Mouse (Mus musculus) fibroblast of lung, adult 2 months (primary cell): ENCODE measurements around the gene Gm20388.

Experiments
- DNase-seq: peaks from one replicate; pipeline ENCODE4 v3.0.0-alpha.2; 2011; ENCODE audit warnings: low read depth

Gm20388 gene

DNA sequence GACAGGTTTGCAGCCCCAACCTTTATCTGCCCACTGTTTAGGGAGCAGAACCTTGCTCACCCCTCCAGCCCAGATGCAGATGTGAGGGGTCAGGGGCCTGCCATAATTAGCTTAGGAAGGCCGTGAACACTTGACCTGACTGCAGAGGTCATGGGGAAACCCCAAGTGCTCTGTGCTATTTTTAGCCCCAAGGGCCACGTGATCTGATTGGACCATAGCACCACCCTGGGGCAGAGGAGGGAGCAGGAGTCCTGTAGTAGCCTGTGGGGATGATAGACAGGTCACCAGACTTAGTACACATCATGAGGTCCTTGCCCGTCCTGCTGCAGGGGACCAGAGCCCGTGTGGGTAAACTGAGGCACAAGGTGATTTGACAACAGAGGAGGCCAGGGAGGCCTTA lies 1448.0 kb downstream of the Gm20388 start:
- DNase-seq = no peak

DNA sequence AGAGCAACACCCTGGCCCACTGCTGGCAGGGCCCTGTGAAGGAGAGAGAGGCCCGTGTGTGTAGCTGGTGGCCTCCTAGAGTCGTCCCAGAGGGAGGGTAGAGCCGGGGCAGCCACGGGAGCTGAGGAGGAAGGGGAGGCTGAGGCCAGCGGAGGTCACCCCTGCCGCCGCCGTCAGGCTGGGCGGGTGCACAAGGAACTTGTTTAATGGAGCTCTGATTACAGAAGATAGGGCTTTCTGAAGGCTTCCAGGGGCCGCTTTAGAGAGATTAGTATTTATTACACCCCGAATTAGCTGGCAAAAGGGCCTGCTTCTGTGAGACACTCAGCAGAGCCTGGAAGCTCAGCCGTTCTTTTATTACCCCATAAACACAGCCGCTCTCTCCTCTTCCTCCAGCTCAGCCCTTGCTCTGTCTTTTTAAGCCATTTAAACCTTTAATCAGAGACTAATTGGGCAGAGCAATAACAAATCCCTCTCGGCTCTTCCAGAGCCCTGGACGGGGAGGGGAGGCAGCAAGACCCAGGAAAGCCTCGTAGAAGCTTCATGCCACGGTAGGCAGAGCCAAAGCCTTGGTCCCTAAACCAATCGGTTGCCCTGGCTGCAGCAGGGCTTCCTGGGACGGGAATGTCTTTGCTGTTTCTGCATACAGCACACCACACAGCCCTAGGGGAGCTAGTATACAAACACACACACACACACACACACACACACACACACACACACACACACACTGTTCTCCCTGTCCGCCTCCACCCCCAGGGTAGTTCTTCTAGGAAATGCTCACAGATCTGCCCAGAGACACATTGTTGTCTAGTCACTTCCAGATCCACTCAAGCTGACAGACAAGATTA lies 1448.7 kb downstream of the Gm20388 start:
- no peak for DNase-seq

DNA sequence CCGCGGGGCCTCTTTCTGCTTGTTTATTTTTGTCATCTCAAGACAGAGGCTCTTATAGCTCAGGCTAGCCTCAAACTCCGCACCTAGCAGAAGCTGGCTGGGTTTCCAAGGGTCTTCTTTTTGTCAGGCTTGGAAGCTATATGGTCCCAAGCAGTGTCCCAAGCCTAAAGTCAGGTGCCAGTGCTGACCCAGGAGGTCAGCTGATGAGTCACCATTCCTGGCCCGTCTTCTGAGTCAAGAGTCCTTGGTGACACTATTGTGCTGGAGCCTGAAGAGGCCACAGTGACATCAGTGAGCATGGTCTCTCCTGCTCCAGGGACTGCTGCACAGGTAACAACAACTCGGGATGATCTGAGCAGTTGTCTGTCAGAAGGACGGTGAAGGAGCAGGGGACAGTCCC lies 1449.4 kb downstream of the Gm20388 start:
- no peak for DNase-seq

DNA sequence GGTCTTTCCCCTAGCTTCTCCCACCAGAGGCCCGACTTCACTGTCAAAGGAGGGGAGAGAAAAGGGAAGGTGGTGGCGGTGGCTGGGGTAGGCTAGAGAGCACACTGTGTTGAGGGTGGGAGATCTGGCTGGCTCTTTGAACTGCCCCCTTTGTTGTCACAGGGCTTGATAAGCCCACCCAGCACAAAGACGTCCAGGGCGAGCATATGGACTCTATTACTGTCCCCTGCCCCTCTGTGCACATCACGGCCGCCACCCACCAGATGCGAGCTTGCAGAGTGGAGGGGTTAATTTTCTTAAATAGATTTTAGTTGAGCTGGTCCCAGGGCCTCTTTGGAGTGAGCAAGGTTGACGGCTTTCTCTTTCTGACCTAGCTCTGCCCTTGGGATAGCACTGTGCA lies 1450.5 kb downstream of the Gm20388 start:
- DNase-seq = no peak

DNA sequence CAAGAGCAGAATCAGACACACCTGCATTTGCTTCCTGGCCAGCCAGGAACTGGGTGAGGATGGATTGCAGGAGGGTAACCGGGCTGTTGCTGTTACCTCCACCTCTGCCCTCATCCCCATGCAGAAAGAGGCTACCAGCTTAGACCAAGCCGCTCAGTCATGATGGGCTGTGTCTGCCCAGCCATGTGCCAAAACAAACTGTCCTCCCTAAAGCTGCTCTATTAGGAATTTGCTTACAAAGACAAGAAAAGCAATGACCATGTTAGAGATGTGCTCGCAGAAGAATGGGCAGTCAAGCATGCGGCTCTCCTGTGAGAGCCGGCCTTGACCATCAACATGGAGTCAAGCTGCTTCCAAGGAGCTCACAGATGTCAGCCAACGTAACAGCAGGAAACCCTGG lies 1454.0 kb downstream of the Gm20388 start:
- no peak for DNase-seq

DNA sequence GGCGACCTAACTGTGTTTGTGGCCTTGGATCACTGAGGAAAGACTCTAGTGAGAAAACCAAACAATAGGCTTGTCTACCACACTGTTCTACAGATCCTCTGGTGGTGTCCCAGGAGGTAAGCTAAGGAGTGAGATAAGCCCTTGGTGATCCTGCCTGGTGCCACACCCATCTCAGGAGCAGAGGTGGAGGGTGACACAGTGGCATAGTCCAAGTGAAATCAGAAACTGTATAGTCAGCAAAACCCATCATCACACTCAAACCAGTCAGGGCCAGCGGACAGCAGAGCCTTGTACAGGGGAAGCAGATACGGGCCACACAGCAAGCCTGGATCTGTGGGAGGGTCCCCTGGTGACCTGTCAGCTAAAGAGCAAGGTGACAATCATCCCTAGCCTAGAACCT lies 1454.5 kb downstream of the Gm20388 start:
- DNase-seq = no peak

DNA sequence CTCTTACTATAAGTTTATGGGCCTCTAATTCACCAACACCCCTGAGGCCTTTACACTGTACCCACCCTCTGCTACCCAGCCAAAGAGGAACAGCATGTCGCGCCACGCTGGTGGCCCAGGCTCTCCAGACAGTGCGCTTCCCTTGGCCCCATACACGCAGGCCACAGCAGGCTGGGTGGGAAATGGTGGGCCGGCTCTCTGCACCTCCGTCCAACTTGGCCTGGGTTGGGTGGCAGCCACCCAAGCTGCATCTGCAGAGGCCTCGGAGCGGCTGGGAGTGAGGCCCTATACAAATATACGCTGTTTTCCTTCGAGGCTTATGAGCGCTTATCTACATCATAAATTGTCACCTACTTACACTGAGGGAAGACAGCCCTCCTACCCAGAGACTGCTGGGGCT lies 1456.0 kb downstream of the Gm20388 start:
- no peak for DNase-seq

DNA sequence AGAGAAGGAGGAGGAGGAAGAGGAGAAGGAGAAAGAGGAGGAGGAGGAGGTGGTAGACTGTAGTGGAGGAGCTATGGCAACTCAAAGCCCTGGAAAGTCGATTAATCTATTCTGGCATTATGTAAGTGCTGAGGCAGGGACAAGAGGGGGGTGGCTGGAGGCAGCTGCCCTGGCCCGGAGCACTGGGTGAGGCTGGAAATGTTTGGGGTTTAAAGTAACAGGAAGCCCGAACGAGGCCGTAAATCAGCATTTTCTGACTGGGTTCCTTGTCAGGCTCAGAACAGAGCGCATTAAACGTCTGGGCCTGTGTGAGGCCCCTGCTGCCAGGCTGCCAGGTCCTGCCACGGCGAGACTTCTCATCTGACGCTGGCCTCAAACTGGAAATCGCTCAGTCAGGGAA lies 1458.2 kb downstream of the Gm20388 start:
- DNase-seq = peak; percentile 67

DNA sequence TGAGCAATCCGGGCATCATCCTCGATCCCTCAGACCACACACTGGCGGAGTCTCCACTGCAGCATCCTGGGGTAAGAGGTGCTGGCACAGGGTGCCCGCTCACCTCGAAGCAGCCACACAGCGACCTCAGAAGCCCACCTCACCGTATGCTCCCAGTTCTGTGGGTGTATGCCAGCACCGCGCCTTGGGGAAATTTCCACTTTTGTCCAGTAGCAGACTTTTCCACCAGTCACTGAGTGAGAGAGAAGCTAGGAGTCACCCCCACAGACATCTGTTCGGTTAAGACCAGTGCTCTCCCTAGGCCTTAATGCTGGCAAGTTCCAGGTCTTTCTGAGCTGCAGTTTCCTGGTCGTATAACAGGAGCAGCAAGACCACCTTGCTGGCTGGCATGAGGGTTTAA lies 1458.7 kb downstream of the Gm20388 start:
- no peak for DNase-seq

DNA sequence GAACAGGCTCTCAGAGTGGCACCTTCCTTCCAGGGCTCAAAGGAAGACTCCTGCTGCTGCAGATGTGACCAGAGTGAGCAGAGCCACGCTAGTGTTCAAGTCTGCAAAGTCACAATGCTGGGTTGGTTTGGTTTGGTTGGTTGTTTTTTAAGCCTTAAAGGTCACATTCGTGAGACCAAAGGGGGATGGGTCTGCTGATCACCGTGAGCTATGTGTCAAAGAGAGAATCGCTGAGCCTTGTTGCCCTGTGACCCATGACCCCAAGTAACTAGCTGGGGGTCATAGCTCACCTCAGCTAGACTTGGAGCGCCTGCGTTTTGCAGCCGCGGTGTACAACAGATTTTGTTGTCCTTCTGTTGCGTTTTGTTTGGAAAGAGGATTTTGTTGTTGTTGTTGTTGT lies 1460.6 kb downstream of the Gm20388 start:
- DNase-seq = no peak

DNA sequence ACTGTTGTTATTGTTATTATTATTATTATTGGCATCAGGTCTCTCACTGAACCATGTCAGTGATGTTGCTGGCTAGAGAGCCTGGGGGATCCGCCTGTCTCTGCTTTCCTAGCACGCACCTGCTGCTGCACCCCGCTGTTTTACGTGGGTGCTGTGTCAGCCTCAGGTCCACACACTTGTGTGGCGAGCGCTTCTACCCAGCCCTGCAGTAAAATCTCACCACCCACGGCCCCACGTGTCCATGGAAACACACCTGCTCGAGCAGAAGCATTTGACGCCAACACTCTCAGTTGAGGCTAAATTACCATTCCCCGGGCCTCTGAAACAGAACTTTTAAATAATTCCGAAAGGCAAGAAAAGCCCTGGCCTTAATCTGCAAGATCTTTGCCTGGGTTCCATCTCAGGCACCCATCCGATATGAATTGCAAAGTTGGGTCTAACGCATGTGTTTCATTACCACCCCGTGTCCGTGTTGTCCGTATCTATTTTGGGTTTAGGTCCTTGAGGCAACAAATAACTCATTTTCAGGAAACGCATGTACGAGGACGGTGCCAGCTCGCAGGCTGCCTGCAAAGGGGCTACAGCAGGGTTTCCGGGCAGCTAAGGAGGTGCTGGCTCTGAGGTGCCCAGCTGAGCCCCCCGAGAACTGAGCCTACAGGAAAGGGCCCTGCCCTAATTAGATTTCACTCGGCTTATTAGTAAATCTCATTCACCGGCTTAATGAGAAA lies 1461.4 kb downstream of the Gm20388 start:
- DNase-seq = no peak

DNA sequence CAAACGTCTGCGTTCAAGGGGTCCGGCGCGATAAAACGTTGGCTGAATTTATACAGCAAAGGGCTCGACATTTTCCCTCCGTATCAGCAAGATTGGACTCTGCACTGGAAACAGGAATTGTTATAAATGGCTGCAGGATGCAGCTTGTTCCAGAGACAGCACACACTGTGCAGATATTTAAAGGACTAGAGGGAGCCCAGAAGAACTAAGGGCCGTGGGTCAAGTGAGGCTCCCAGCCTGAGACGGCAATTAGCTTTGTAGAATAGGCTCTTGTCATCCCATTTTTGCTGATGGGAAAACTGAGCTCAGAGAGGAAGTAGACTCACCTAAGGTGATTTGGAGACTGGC lies 1462.0 kb downstream of the Gm20388 start:
- DNase-seq = no peak

DNA sequence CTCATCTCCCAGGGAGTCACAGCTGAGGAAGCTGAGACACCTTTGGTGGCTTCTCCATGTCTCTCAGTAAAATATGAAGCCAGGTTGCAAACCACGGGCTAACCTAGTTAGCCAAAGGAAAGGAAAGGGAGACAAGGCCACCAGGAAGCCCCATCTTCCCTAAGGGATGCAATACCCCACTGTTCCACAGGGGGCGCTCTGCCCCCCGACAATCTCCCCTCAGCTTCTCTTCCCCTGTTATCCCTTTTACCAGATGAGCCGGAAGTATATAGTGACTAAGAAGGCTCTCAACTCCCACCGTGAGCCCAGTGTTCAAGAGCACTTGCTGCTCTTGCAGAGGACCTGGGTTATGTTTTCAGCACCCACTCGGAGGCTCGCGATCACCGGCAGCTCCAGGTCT lies 1463.6 kb downstream of the Gm20388 start:
- no peak for DNase-seq

DNA sequence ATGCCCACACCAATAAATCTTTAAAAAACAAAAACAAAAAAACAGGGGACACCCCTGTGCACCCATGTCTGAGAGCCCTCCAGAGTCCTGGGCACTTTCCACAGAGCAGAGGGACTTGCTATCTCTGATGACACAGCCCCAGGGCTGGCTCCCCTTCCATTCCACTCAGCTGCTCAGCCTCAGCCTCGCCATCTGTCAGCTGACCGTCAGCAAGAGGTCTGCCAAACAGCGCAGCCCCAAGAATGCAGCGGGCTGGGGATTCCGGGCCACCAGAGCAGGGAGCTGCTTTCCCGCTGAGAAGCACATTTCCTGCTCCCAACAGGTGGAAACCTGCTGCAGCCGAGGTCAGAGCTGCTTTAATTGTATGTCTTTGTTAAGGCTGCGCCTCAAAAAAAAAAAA lies 1464.1 kb downstream of the Gm20388 start:
- no peak for DNase-seq

DNA sequence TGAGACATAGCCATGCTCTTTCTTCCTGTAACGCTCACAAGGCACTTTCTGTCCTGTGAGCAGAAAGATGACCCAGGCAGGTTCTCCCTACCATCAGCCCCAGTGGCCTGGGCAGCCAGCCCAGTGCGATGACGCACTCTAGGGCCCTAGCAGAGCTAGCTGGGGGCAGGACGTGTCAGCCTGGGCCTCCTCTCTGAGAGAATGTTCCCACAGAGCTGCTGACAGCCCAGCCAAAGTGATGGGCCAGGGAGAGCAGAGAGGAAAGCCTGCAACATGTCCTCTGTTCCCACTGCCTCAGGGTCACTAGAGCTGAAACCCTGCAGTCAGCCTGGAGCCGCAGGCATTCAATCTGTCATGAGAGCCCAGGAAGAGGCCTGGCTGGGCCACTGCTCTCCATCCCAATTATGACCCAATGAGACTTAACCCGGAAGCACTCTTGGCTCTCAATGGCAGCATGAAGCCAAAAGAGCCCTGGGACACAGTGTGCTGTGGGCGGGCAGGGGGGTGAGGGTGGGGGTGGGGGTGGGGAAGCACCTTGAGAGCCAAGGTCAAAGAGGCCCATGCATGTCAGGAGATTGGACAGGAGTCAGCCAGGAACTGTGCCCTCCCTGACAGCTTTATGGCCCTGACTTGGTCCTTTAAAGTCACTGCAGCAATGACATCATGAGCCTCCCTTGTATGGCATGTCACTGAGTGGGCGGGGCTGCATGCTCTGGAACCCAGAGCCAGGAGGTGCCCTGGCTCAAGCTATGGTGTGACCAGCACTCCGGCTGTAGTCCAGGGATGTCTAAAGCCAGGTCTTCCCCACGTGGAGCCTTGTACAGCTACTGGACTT lies 1465.7 kb downstream of the Gm20388 start:
- DNase-seq = peak; percentile 84

DNA sequence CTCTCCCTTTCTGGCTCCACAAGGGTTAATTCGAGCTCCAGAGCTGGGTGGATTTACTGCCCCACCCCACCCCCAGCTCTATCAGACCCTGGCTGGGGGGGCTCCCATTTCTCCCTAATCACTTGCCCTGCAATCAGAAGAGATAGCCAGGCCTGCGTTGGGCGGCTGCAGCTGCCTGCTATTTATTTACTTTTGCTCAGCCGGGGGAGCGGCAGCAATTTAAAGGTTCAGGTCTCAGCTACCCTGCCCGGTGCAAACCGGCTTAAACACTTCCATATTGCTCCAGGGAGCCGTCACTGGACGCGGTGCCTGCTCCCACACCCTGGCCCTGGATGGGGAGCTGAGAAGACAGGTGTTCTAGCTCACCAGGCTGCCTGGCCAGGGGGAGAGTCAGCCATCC lies 1467.0 kb downstream of the Gm20388 start:
- DNase-seq = no peak

DNA sequence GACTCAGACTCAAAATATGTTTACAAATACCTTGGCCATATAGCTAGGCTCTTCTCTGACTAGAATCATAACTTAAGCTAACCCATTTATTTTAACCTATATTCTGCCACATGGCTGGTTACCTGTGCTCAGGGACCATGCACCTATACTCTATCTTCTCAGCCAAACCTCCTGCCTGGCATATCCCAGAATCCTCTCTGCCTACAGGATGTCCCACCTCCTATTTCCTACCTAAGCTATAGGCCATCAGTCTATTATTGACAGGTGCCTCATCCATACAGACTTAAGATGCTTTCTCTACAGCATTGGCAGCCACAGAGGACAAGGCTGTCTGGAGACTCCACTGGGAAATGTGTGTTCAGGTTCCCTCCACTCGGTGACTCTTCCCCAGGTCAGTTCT lies 1468.7 kb downstream of the Gm20388 start:
- no peak for DNase-seq

DNA sequence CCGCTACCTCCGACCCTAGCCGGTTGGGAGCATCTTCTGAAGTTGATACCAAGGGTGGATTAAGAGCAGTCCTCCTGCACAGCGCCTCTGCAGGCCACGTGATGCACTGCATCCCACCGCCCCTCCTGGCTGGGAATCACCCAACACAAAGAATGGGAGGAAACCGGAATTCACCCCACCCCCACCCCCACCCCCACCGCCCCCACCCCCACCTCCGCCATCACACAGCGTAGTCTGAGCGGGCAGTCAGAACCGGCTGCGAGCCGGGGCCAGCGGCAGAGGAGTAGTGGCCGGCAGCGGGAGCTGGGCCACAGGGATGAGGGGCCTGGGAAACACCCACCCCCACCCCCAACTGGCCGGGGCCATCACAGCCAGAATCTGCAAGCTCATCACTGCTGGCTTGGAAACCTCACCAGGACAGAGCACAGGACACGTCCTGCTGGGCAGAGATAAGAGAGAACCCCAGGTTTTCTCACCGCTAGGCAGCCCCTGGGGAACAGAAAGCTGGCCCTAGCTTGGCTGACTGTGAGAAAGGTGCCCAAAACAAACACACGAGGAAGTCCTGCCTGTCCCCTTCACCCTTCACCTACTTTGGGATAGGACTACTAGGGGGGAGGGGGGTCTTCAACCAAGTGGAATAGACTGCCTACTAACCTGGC lies 1472.1 kb downstream of the Gm20388 start:
- no peak for DNase-seq

DNA sequence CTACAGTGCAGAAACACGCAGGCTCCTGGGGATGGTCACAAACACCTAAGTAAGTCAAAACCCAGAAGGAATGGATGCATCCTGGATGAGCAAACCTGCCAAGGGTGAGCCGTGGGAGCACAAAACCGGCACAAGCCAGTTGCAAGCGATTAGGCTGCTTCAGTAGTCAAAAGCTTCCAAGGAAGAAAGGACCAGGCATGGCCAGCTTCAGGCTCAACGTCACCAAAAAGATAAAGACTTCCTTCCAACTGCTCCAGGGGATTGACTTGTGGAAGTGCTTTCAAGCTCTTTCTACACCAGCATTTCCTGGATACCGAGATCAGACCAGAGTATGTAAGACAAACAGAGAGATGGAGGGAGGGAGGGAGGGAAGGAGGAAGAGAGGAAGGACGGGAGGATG lies 1474.9 kb downstream of the Gm20388 start:
- DNase-seq = no peak

DNA sequence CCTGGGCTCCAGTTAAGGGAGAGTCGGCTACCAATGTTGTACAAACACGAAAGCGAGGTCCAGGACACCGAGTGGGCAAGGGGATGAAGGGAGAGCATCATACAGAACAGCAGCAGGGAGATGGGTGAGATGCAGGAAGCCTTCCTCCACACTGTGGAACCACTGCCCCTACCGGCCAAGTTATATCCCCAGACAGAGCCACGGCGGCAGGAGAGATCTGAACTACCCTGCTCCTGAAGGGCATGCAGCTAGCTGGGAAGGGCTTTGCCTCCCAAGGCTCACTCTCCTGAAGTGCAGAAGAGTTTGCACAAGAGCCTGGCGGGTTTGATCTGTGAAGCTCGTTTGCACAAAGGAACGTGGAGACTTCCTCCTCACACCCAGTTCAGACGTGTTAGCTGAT lies 1480.0 kb downstream of the Gm20388 start:
- no peak for DNase-seq

DNA sequence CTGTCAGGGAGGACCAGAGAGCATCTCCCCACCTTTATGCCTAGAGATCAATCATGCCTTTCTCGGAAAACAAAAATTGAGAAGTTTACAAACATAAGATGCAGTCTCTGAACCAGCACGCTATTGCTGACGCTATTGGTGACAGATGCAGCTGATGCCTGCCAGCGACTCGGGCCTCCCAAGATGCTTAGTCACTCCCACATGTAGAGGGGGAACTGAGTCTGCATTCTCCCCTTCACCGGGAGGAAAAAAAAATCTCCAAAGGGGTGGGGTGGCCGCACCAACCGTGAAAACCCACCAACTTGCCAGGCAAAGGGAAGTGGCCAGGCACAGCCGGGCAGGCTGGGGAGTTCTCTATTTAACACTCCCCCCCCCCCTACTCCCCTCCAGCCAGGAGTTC lies 1480.6 kb downstream of the Gm20388 start:
- no peak for DNase-seq

DNA sequence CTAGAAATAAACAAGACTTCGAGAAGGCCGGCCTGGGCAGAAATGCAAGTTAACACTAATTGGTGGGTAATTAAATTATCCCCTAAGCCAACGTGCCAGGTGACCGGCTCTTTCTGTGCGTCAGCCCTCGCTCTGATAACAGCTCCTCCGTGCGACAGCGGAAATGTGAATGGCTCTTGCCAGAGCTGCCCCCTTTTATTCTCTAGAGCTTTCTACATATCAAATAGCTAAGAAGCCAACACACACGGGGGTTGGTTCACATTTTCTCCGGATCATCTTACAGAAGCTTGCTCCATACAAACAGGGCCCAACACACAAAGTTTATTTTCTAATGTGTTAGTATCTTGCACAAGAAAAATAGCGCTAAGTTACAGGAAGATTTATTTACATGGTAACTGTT lies 1481.1 kb downstream of the Gm20388 start:
- DNase-seq = no peak
